Comparison of ENCODE assay signal across 17 mouse cellular contexts in genomic region chr5:8131918-8132317, GRCm38 (mm10).
"Had no signal": no experiment of that assay in that cellular context is flagged by ENCODE, and none has a peak within 500 bp of the region (broad histone marks: within the 10 kb centered on the region; RNA-seq: fewer than 3 reads in every experiment).

No protein-coding gene starts in this region.

- H3K4me1 ChIP-seq: limb, embryonic 10.5 days; limb, embryonic 13.5 days; liver, embryonic 12.5 days; liver, embryonic 15.5 days; stomach, embryonic 15.5 days had no signal

- H3K4me2 ChIP-seq: limb, embryonic 13.5 days; liver, embryonic 12.5 days; liver, embryonic 15.5 days; midbrain, embryonic 11.5 days; stomach, embryonic 15.5 days had no signal

- H3K9ac ChIP-seq: limb, embryonic 13.5 days; liver, embryonic 12.5 days; liver, embryonic 15.5 days; stomach, embryonic 15.5 days had no signal

- DNase-seq: kidney, adult 9 months; kidney, postnatal 14 days; kidney, postnatal 4 days; liver; lung, adult 2 months; lung, postnatal 14 days; lung, postnatal 4 days; midbrain, embryonic 14.5 days; right cerebral cortex, postnatal 4 days; spleen, adult 18-20 months; thymus, postnatal 4 days had no signal

- H3K4me3 ChIP-seq: limb, embryonic 10.5 days; limb, embryonic 13.5 days; liver, embryonic 12.5 days; liver, embryonic 15.5 days; stomach, embryonic 15.5 days had no signal

- ATAC-seq: liver, embryonic 12.5 days had no signal

- H3K9me3 ChIP-seq: limb, embryonic 10.5 days; limb, embryonic 13.5 days; liver, embryonic 12.5 days; liver, embryonic 15.5 days; stomach, embryonic 15.5 days had no signal

- H3K27ac ChIP-seq: limb, embryonic 10.5 days; limb, embryonic 13.5 days; liver, embryonic 12.5 days; liver, embryonic 15.5 days; stomach, embryonic 15.5 days had no signal

- H3K36me3 ChIP-seq: limb, embryonic 10.5 days; liver, embryonic 12.5 days; liver, embryonic 15.5 days; stomach, embryonic 15.5 days had no signal

- H3K27me3 ChIP-seq: limb, embryonic 13.5 days; liver, embryonic 12.5 days; liver, embryonic 15.5 days; stomach, embryonic 15.5 days had no signal
